Mouse (Mus musculus): ENCODE results near the gene 2010003K11Rik. TPM values are rescaled to one million over a fixed set of nuclear protein-coding genes. Genes with fewer than 3 reads are reported as not detected.

2010003K11Rik gene
- total RNA-seq, 1 experiment, result not detected

- DNase-seq (ENCODE audit: low read depth, low spot score), result no peak
- in situ Hi-C loops (cut with MboI; ENCODE audit: low sequenced_read_pairs in 2 of 2, unreplicated experiment in 2 of 2), result no loop called here
- TF ChIP-seq ZNF384 (IDR thresholded peaks at IDR 0.05; ENCODE audit: low read depth, low read length) (no peak), CHD2 (IDR thresholded peaks at IDR 0.05; ENCODE audit: low read depth, low read length) (no peak), MAFK (IDR thresholded peaks at IDR 0.05; ENCODE audit: insufficient read depth, low read depth, low read length) (no peak), HCFC1 (IDR thresholded peaks at IDR 0.05; ENCODE audit: borderline replicate concordance, insufficient read depth, low read length) (no peak), ZC3H11A (IDR thresholded peaks at IDR 0.05; ENCODE audit: borderline replicate concordance, low read depth, low read length) (no peak)
- Histone ChIP-seq H3K36me3 (ENCODE audit: control insufficient read depth, insufficient read depth, low read length, poor library complexity, severe bottlenecking) (no peaks in the 10 kb centered on the region), H3K4me3 (ENCODE audit: insufficient read depth in 1 of 2, low read depth in 1 of 2, low read length in 2 of 2, poor library complexity in 1 of 2, severe bottlenecking in 1 of 2) (no peak overlapping the region), H3K9me3 (ENCODE audit: control insufficient read depth, insufficient read depth, low read depth, low read length) (no peaks in the 10 kb centered on the region), H3K9ac (ENCODE audit: insufficient read depth, low read depth, low read length, poor library complexity, severe bottlenecking) (no peak overlapping the region), H3K4me1 (ENCODE audit: control insufficient read depth in 2 of 2, insufficient read depth in 2 of 2, low read length in 2 of 2, poor library complexity in 1 of 2) (no peaks in the 10 kb centered on the region), H3K27ac (ENCODE audit: insufficient read depth, low read depth, low read length, poor library complexity, severe bottlenecking) (no peak overlapping the region)
These were observed 6.4 kb upstream of the 2010003K11Rik start for GRCm38 (mm10) chr19:4504830-4505229.

- peaks cover 0 to 5% of the 10 kb centered on the region in 2 experiments; a peak in 2 of 4 replicates for H3K4me1 ChIP-seq (ENCODE audit: control insufficient read depth in 2 of 2, insufficient read depth in 2 of 2, low read length in 2 of 2, poor library complexity in 1 of 2)
- H3K9ac ChIP-seq (ENCODE audit: insufficient read depth, low read depth, low read length, poor library complexity, severe bottlenecking), result no peak overlapping the region
- in situ Hi-C loops (cut with MboI; ENCODE audit: low sequenced_read_pairs in 2 of 2, unreplicated experiment in 2 of 2), result no loop called here
- H3K4me3 ChIP-seq (ENCODE audit: insufficient read depth in 1 of 2, low read depth in 1 of 2, low read length in 2 of 2, poor library complexity in 1 of 2, severe bottlenecking in 1 of 2), result no peak overlapping the region
- no peaks in the 10 kb centered on the region for H3K9me3 ChIP-seq (ENCODE audit: control insufficient read depth, insufficient read depth, low read depth, low read length)
- no peak for DNase-seq (ENCODE audit: low read depth, low spot score)
- no peaks in the 10 kb centered on the region for H3K36me3 ChIP-seq (ENCODE audit: control insufficient read depth, insufficient read depth, low read length, poor library complexity, severe bottlenecking)
- H3K27ac ChIP-seq (ENCODE audit: insufficient read depth, low read depth, low read length, poor library complexity, severe bottlenecking), result no peak overlapping the region
- TF ChIP-seq CHD2 (IDR thresholded peaks at IDR 0.05; ENCODE audit: low read depth, low read length), result no peak
- TF ChIP-seq ZNF384 (IDR thresholded peaks at IDR 0.05; ENCODE audit: low read depth, low read length), result no peak
- TF ChIP-seq HCFC1 (IDR thresholded peaks at IDR 0.05; ENCODE audit: borderline replicate concordance, insufficient read depth, low read length), result no peak
- no peak for TF ChIP-seq ZC3H11A (IDR thresholded peaks at IDR 0.05; ENCODE audit: borderline replicate concordance, low read depth, low read length)
- no peak for TF ChIP-seq MAFK (IDR thresholded peaks at IDR 0.05; ENCODE audit: insufficient read depth, low read depth, low read length)
These were observed 4.3 kb upstream of the 2010003K11Rik start for GRCm38 (mm10) chr19:4502701-4503100.

DNA sequence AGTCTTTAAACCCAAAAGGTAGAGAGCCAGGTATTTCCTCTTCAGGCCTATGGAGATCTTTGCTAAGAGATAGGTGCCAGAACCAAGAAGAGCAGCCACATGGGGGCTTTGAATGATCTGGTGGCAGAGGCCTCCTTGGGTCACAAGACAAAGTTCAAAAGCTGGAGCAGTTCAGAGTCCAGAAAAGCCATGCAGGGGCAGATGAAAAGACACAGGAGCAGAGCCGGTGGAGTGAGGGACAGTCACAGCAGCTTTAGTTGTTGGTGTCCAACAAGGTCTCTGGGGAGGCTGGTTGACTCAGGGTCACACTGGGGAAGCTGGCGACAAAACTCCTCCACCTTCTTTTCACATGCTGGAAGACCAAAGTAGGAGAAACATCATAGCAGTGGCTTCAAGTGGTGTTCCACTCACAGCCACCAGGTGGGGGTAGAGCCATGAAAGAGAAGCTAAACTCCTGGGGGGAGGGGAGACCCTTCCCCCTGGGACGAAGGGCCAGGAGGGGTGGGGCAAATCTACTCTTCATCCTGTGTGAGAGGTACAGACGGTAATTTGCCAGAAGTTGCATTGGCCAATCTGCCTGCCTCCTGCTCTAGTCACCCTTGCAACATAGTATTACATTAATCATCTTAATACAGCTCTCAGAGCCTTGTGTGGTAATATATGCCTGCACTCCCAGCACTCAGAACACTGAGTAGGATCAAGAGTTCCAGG is 965 bp downstream of the 2010003K11Rik start:
- Histone ChIP-seq H3K9me3 (ENCODE audit: control insufficient read depth, insufficient read depth, low read depth, low read length) (no peaks in the 10 kb centered on the region), H3K36me3 (ENCODE audit: control insufficient read depth, insufficient read depth, low read length, poor library complexity, severe bottlenecking) (no peaks in the 10 kb centered on the region), H3K27ac (ENCODE audit: insufficient read depth, low read depth, low read length, poor library complexity, severe bottlenecking) (no peak overlapping the region), H3K9ac (ENCODE audit: insufficient read depth, low read depth, low read length, poor library complexity, severe bottlenecking) (no peak overlapping the region), H3K4me3 (ENCODE audit: insufficient read depth in 1 of 2, low read depth in 1 of 2, low read length in 2 of 2, poor library complexity in 1 of 2, severe bottlenecking in 1 of 2) (no peak overlapping the region), H3K4me1 (ENCODE audit: control insufficient read depth in 2 of 2, insufficient read depth in 2 of 2, low read length in 2 of 2, poor library complexity in 1 of 2) (peaks cover 0 to 7% of the 10 kb centered on the region in 2 experiments; a peak in 2 of 4 replicates)
- peak; percentile 88 for DNase-seq (ENCODE audit: low read depth, low spot score)
- in situ Hi-C loops (cut with MboI; ENCODE audit: low sequenced_read_pairs in 2 of 2, unreplicated experiment in 2 of 2), result no loop called here
- TF ChIP-seq CHD2 (IDR thresholded peaks at IDR 0.05; ENCODE audit: low read depth, low read length) (peak; percentile 60; the same call in 1 of the 2 replicates), MAFK (IDR thresholded peaks at IDR 0.05; ENCODE audit: insufficient read depth, low read depth, low read length) (no peak), ZC3H11A (IDR thresholded peaks at IDR 0.05; ENCODE audit: borderline replicate concordance, low read depth, low read length) (peak; percentile 79)

- no peak overlapping the region for H3K4me3 ChIP-seq (ENCODE audit: insufficient read depth in 1 of 2, low read depth in 1 of 2, low read length in 2 of 2, poor library complexity in 1 of 2, severe bottlenecking in 1 of 2)
- DNase-seq (ENCODE audit: low read depth, low spot score), result no peak
- TF ChIP-seq ZC3H11A (IDR thresholded peaks at IDR 0.05; ENCODE audit: borderline replicate concordance, low read depth, low read length) (no peak), MAFK (IDR thresholded peaks at IDR 0.05; ENCODE audit: insufficient read depth, low read depth, low read length) (no peak), ZNF384 (IDR thresholded peaks at IDR 0.05; ENCODE audit: low read depth, low read length) (no peak), CHD2 (IDR thresholded peaks at IDR 0.05; ENCODE audit: low read depth, low read length) (no peak), HCFC1 (IDR thresholded peaks at IDR 0.05; ENCODE audit: borderline replicate concordance, insufficient read depth, low read length) (no peak)
- no peak overlapping the region for H3K27ac ChIP-seq (ENCODE audit: insufficient read depth, low read depth, low read length, poor library complexity, severe bottlenecking)
- no peaks in the 10 kb centered on the region for H3K9me3 ChIP-seq (ENCODE audit: control insufficient read depth, insufficient read depth, low read depth, low read length)
- peaks cover 0 to 7% of the 10 kb centered on the region in 2 experiments; a peak in 2 of 4 replicates for H3K4me1 ChIP-seq (ENCODE audit: control insufficient read depth in 2 of 2, insufficient read depth in 2 of 2, low read length in 2 of 2, poor library complexity in 1 of 2)
- no peaks in the 10 kb centered on the region for H3K36me3 ChIP-seq (ENCODE audit: control insufficient read depth, insufficient read depth, low read length, poor library complexity, severe bottlenecking)
- in situ Hi-C loops (cut with MboI; ENCODE audit: low sequenced_read_pairs in 2 of 2, unreplicated experiment in 2 of 2), result no loop called here
- H3K9ac ChIP-seq (ENCODE audit: insufficient read depth, low read depth, low read length, poor library complexity, severe bottlenecking), result no peak overlapping the region
These were observed 1.7 kb downstream of the 2010003K11Rik start for GRCm38 (mm10) chr19:4496535-4497262.

Measured in ES-E14 (cell line).